Mouse (Mus musculus): ENCODE data around the gene Zfp706. TPM values are rescaled to one million over a fixed set of nuclear protein-coding genes. Genes with fewer than 3 reads are reported as not detected.

Gene Zfp706
- total and polyA plus RNA-seq, 3 experiments = 33.1 to 261 (median 64.0) TPM

DNA sequence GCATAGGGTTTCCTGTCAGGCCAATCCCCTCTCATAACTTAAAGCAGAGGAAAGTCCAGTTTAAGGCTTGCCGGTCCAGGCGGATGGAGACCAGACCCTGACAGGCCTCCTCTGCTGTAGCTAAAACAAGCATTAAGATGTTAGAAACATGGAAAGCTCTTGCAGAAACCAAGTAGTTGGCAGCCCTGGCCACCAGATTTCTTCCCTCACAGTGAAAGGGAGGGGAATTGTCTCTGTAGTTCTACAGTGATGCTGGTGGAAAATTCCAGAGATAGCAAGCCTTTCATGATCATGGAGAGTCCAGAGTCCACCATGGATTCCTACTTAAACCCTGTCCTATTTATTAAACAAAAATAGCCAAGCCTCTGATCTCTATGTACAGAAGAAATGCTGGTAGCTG is 57.3 kb downstream of the Zfp706 start:
- TF ChIP-seq POLR2AphosphoS5 (IDR thresholded peaks at IDR 0.05; ENCODE audit: borderline replicate concordance, low read depth, low read length) (no peak), NRF1 (IDR thresholded peaks at IDR 0.05; ENCODE audit: insufficient read depth, low read depth, low read length, poor library complexity, severe bottlenecking) (no peak), UBTF (IDR thresholded peaks at IDR 0.05; ENCODE audit: borderline replicate concordance, insufficient read depth, low read depth, low read length) (no peak), BHLHE40 (IDR thresholded peaks at IDR 0.05; ENCODE audit: borderline replicate concordance, low read depth, low read length) (no peak), POLR2A (IDR thresholded peaks at IDR 0.05; ENCODE audit: control insufficient read depth in 1 of 2, insufficient read depth in 1 of 2, low read depth in 1 of 2, low read length in 2 of 2, poor library complexity in 1 of 2) (no peak), JUND (IDR thresholded peaks at IDR 0.05; ENCODE audit: low read depth, low read length) (no peak), ZMIZ1 (IDR thresholded peaks at IDR 0.05; ENCODE audit: low read depth, low read length) (no peak), MAFK (IDR thresholded peaks at IDR 0.05; ENCODE audit: borderline replicate concordance, low read depth, low read length) (no peak), CHD2 (IDR thresholded peaks at IDR 0.05; ENCODE audit: low read length) (no peak), RAD21 (IDR thresholded peaks at IDR 0.05; ENCODE audit: low read depth, low read length) (no peak), ZNF384 (IDR thresholded peaks at IDR 0.05; ENCODE audit: low read depth, low read length) (no peak), CTCF (IDR thresholded peaks at IDR 0.05 in 2 of 3, conservative IDR thresholded peaks at IDR 0.05 in 1 of 3; ENCODE audit: control insufficient read depth in 1 of 3, insufficient read depth in 1 of 3, low read depth in 2 of 3, low read length in 3 of 3, poor library complexity in 1 of 3, severe bottlenecking in 1 of 3) (no peak), MXI1 (IDR thresholded peaks at IDR 0.05; ENCODE audit: low read depth, low read length) (no peak), KAT2A (conservative IDR thresholded peaks at IDR 0.05; ENCODE audit: low read depth, low read length) (no peak), MYB (IDR thresholded peaks at IDR 0.05; ENCODE audit: low read depth, low read length) (no peak), USF2 (IDR thresholded peaks at IDR 0.05; ENCODE audit: borderline replicate concordance in 1 of 2, insufficient read depth in 1 of 2, low read depth in 1 of 2, low read length in 2 of 2) (no peak), GATA1 (IDR thresholded peaks at IDR 0.05; ENCODE audit: low read depth, low read length) (no peak), ETS1 (IDR thresholded peaks at IDR 0.05; ENCODE audit: low read depth, low read length) (no peak), HCFC1 (IDR thresholded peaks at IDR 0.05; ENCODE audit: low read depth, low read length) (no peak)
- Histone ChIP-seq H3K27ac (ENCODE audit: control insufficient read depth, low read depth, low read length) (no peak overlapping the region), H3K36me3 (ENCODE audit: control insufficient read depth in 1 of 2, insufficient read depth in 2 of 2, low read length in 2 of 2) (no peaks in the 10 kb centered on the region), H3K27me3 (ENCODE audit: control insufficient read depth in 1 of 2, insufficient read depth in 2 of 2, low read length in 2 of 2) (no peaks in the 10 kb centered on the region), H3K4me3 (ENCODE audit: control insufficient read depth in 1 of 2, insufficient read depth in 1 of 2, low read depth in 2 of 2, low read length in 2 of 2) (no peak overlapping the region), H3K79me2 (ENCODE audit: control insufficient read depth, insufficient read depth, low read length, poor library complexity) (no peaks in the 10 kb centered on the region), H3K9ac (ENCODE audit: control insufficient read depth, low read depth, low read length, poor library complexity, severe bottlenecking) (no peak overlapping the region), H3K9me3 (replicated peaks; ENCODE audit: insufficient read depth, low read length) (no peaks in the 10 kb centered on the region), H3K4me1 (ENCODE audit: control insufficient read depth in 1 of 2, insufficient read depth in 2 of 2, low read length in 2 of 2) (no peaks in the 10 kb centered on the region)
- DNase-seq (ENCODE audit: low read depth, low spot score) = no peak

DNA sequence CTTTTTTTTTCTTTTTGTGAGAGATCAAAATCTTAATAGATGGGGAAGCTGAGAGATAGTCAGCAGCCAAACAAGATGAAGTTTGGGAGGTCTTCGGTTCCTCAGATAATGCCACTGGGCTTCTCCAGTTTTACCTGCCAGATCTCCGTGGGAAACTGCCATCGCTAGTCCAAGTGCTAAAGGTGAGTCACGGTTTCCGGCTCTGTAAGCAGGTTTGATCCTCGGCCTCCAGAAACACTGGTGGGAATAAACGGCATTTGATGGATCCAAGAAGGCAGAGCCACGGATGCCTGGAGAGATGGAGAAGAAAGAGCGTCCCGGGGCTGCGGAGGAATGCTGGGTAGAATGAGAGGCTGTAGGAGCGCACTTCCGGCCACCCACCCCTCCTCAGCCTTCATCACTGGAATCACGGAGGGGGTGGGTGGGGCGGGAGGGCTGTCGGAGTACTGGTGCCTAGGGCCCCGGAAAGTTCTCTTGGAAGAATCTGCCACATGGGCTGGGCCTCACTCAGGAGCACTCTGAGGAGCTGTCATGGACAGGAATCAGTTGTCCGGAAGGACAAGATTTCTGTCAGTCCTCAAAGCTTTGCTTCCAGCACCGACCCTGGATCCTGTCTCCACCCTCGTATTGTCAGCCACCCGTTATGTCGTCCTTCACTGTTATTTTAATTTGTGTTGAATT is 58.6 kb downstream of the Zfp706 start:
- Histone ChIP-seq H3K9me3 (replicated peaks; ENCODE audit: insufficient read depth, low read length) (no peaks in the 10 kb centered on the region), H3K27me3 (ENCODE audit: control insufficient read depth in 1 of 2, insufficient read depth in 2 of 2, low read length in 2 of 2) (no peaks in the 10 kb centered on the region), H3K4me3 (ENCODE audit: control insufficient read depth in 1 of 2, insufficient read depth in 1 of 2, low read depth in 2 of 2, low read length in 2 of 2) (no peak overlapping the region), H3K36me3 (ENCODE audit: control insufficient read depth in 1 of 2, insufficient read depth in 2 of 2, low read length in 2 of 2) (no peaks in the 10 kb centered on the region), H3K79me2 (ENCODE audit: control insufficient read depth, insufficient read depth, low read length, poor library complexity) (no peaks in the 10 kb centered on the region), H3K4me1 (ENCODE audit: control insufficient read depth in 1 of 2, insufficient read depth in 2 of 2, low read length in 2 of 2) (no peaks in the 10 kb centered on the region), H3K27ac (ENCODE audit: control insufficient read depth, low read depth, low read length) (no peak overlapping the region), H3K9ac (ENCODE audit: control insufficient read depth, low read depth, low read length, poor library complexity, severe bottlenecking) (no peak overlapping the region)
- TF ChIP-seq CHD2 (IDR thresholded peaks at IDR 0.05; ENCODE audit: low read length) = no peak
- TF ChIP-seq USF2 (IDR thresholded peaks at IDR 0.05; ENCODE audit: borderline replicate concordance in 1 of 2, insufficient read depth in 1 of 2, low read depth in 1 of 2, low read length in 2 of 2) = no peak
- DNase-seq (ENCODE audit: low read depth, low spot score) = no peak

Data from MEL (cell line).